Mouse (Mus musculus): Measurements from ENCODE around the gene Mbip. TPM values are rescaled to one million over a fixed set of nuclear protein-coding genes. Genes with fewer than 3 reads are reported as not detected.

Mbip gene
- total RNA-seq, 2 experiments from 2014 or later, result 19.3 to 23.6 TPM

DNA sequence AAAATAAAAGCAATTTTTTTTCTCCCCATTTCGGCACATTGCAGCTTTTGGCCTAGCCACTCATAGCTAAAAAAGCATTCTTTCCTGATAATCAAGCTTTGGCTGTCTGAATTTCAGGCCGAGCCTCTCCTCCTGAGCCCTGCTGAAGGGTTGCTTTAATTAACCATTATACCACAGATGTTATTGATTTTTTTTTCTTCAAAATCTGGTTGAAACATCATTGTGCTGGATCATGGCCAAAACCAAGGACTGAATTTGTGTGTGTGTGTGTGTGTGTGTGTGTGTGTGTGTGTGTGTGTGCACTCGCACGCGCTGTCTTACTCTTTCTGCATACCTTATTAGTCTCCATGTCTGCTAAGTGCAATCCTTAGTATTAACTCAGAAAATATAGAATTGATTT lies 48.6 kb downstream of the Mbip start:
- intact Hi-C loops (cut with DNase I), result no loop called here
- DNase-seq (ENCODE audit: low spot score in 2 of 2), result no peak

DNA sequence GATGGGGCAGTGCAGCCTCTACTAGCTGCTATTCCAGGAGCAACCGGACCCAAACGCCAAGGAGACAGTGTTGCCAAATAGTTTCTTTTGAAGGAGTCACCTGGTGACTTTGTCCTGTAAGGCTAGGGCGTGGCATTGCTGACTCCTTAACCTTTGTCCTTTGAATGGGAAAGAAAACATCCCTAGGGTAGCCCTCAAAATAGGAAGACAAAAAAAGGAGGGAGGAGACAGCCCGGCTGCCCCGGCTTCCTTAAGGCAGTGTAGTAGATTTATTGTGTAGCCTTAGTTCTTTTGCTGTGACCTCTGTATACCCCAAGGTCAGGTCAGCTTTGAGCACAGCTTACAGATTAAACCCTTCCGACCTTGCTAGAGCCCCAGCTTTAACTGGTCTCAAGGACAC lies 49.2 kb downstream of the Mbip start:
- no peak for DNase-seq (ENCODE audit: low spot score in 2 of 2)
- intact Hi-C loops (cut with DNase I), result no loop called here

DNA sequence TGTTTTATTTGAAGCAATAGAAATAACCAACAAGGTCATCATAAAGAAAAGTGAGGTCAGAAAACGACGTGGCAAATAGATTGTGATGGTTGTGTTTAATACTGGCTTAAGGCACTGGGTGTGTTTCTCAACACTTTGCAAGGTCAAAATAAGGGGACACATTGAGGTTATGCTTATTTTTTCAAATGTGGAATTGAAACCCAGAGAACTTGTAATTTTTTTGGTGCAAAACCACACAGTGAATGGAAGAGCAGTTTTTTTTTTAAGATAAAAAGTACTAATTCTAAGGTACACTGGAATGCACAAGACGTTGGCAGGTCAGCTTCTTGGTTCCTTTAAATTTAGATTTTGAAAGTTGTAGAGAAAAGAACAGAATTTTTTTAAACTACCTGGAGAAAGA lies 50.5 kb downstream of the Mbip start:
- no peak for DNase-seq (ENCODE audit: low spot score in 2 of 2)
- intact Hi-C loops (cut with DNase I), result no loop called here

DNA sequence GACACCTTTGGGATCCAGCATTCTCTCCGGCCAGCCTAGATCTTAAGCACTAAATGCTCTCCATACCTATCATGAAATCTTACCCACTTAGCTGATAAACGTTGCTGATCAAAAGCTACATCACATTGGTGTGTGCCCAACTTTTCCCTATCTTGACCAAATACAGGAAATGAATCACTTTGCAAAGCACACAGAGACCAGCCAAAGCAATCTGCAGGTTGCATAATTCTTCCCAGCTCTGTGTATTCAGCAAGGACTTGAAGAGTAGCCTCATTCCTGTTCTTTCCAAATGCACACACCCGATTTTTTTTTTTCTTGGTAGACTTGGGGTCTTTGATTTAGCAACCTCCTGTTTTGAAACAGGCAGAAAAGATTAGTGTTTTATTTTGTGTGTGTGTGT lies 57.1 kb downstream of the Mbip start:
- intact Hi-C loops (cut with DNase I), result no loop called here
- no peak for DNase-seq (ENCODE audit: low spot score in 2 of 2)

DNA sequence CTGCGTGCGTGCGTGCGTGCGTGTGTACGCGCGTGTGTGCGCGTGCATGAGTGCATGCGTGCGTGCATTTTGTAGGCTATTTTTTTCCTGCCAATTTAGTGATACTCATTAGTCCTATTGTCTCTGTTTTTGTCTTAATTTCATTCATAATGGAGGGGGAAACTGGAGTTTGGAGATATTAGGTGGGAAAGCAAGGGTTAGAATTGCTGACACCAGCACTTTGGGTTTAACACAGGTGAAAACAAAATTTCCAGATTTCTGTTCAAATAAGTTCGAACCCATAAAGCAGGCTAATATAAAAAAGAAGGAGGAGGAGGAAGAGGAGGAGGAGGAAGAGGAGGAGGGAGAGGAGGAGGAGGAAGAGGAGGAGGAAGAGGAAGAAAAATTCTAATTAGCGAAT lies 58.9 kb downstream of the Mbip start:
- no peak for DNase-seq (ENCODE audit: low spot score in 2 of 2)
- intact Hi-C loops (cut with DNase I), result no loop called here

DNA sequence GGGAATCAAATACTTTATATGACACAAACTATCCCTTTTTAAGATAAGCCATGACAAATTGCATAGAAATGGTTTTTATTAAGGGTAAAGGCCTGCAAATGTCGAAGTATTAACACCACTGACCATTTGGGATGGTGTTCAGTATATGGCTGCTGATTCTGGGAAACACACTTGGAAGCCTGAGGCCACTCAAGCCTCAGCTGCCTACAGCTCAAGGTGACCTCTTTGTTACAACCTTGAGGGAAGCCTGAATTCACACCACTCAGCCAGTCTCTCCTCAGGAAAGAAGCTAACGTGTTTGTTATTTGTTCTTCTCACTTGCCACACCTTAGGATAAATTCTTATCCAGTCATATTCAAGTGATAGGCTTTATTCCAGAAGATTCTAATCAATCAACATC lies 61.5 kb downstream of the Mbip start:
- intact Hi-C loops (cut with DNase I), result no loop called here
- no peak for DNase-seq (ENCODE audit: low spot score in 2 of 2)

DNA sequence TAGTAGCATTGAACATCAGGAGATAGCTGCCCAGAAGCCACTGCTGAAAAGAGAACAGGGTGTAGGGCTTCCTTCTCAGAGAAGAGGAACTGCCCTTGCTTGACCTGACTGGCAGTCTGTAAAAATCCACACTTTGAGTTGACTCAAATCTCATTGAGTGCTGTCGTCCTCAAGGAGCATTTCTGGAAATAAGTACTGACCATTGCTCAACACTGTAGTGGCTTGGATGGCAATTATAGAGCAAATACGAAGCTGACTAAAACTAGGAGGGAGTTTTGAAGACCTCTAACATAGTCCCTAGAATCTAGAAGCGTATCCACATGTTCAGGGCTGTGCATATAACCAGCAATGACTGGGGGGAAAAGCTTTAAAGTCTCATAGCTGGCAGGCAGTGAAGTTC lies 64.0 kb downstream of the Mbip start:
- DNase-seq (ENCODE audit: low spot score in 2 of 2), result no peak
- intact Hi-C loops (cut with DNase I), result no loop called here

Other genes with a start within 250 kb of the Mbip start
- gene Nkx2-1, start 191.0 kb upstream of the Mbip start, total RNA-seq (2021), result under 1 TPM; 0.23 to 0.44 TPM